Mouse (Mus musculus): ENCODE measurements around the gene Epc2. TPM values are rescaled to one million over a fixed set of nuclear protein-coding genes. Genes with fewer than 3 reads are reported as not detected.
"Not testable (repeated sequence)": the region's sequence is repeated elsewhere in the genome, so short reads cannot be mapped to it uniquely, and the experiment has no call there.

Epc2 gene
- total RNA-seq, 2 experiments from 2014 or later, result 48.5 to 49.4 TPM

GRCm38 (mm10) chr2:49471641-49472355, 20.5 kb downstream of the Epc2 start:
- no peak for DNase-seq (ENCODE audit: extremely low spot score in 1 of 2, low spot score in 1 of 2)

- no peak for DNase-seq (ENCODE audit: extremely low spot score in 1 of 2, low spot score in 1 of 2)
Observed at GRCm38 (mm10) chr2:49472443-49472842, 21.2 kb downstream of the Epc2 start.

GRCm38 (mm10) chr2:49482146-49482545, 30.9 kb downstream of the Epc2 start:
- no peak for DNase-seq (ENCODE audit: extremely low spot score in 1 of 2, low spot score in 1 of 2)

GRCm38 (mm10) chr2:49483382-49483781, 32.1 kb downstream of the Epc2 start:
- DNase-seq (ENCODE audit: extremely low spot score in 1 of 2, low spot score in 1 of 2), result no peak

GRCm38 (mm10) chr2:49501435-49501834, 50.1 kb downstream of the Epc2 start:
- no peak for DNase-seq (ENCODE audit: extremely low spot score in 1 of 2, low spot score in 1 of 2)

- DNase-seq (ENCODE audit: extremely low spot score in 1 of 2, low spot score in 1 of 2), result no peak
Observed at GRCm38 (mm10) chr2:49503596-49503995, 52.3 kb downstream of the Epc2 start.

- not testable (repeated sequence) for DNase-seq (ENCODE audit: extremely low spot score in 1 of 2, low spot score in 1 of 2)
Observed at GRCm38 (mm10) chr2:49505151-49505550, 53.9 kb downstream of the Epc2 start.

GRCm38 (mm10) chr2:49510832-49511231, 59.5 kb downstream of the Epc2 start:
- no peak for DNase-seq (ENCODE audit: extremely low spot score in 1 of 2, low spot score in 1 of 2)

- DNase-seq (ENCODE audit: extremely low spot score in 1 of 2, low spot score in 1 of 2), result no peak
Observed at GRCm38 (mm10) chr2:49516011-49516410, 64.7 kb downstream of the Epc2 start.

GRCm38 (mm10) chr2:49520409-49520808, 69.1 kb downstream of the Epc2 start:
- DNase-seq (ENCODE audit: extremely low spot score in 1 of 2, low spot score in 1 of 2), result no peak

GRCm38 (mm10) chr2:49520989-49521388, 69.7 kb downstream of the Epc2 start:
- no peak for DNase-seq (ENCODE audit: extremely low spot score in 1 of 2, low spot score in 1 of 2)

GRCm38 (mm10) chr2:49521564-49521963, 70.3 kb downstream of the Epc2 start:
- no peak for DNase-seq (ENCODE audit: extremely low spot score in 1 of 2, low spot score in 1 of 2)

GRCm38 (mm10) chr2:49522578-49522977, 71.3 kb downstream of the Epc2 start:
- no peak for DNase-seq (ENCODE audit: extremely low spot score in 1 of 2, low spot score in 1 of 2)

- DNase-seq (ENCODE audit: extremely low spot score in 1 of 2, low spot score in 1 of 2), result no peak
Observed at GRCm38 (mm10) chr2:49537147-49537546, 85.9 kb downstream of the Epc2 start.

- no peak for DNase-seq (ENCODE audit: extremely low spot score in 1 of 2, low spot score in 1 of 2)
Observed at GRCm38 (mm10) chr2:49538056-49538455, 86.8 kb downstream of the Epc2 start.

- DNase-seq (ENCODE audit: extremely low spot score in 1 of 2, low spot score in 1 of 2), result no peak
Observed at GRCm38 (mm10) chr2:49539745-49540144, 88.5 kb downstream of the Epc2 start.

GRCm38 (mm10) chr2:49547813-49548212, 96.5 kb downstream of the Epc2 start:
- DNase-seq (ENCODE audit: extremely low spot score in 1 of 2, low spot score in 1 of 2), result no peak

- DNase-seq (ENCODE audit: extremely low spot score in 1 of 2, low spot score in 1 of 2), result no peak
Observed at GRCm38 (mm10) chr2:49548492-49548891, 97.2 kb downstream of the Epc2 start.

- DNase-seq (ENCODE audit: extremely low spot score in 1 of 2, low spot score in 1 of 2), result no peak
Observed at GRCm38 (mm10) chr2:49553096-49553495, 101.8 kb downstream of the Epc2 start.

GRCm38 (mm10) chr2:49557339-49557738, 106.1 kb downstream of the Epc2 start:
- no peak for DNase-seq (ENCODE audit: extremely low spot score in 1 of 2, low spot score in 1 of 2)

GRCm38 (mm10) chr2:49558361-49558760, 107.1 kb downstream of the Epc2 start:
- no peak for DNase-seq (ENCODE audit: extremely low spot score in 1 of 2, low spot score in 1 of 2)

- no peak for DNase-seq (ENCODE audit: extremely low spot score in 1 of 2, low spot score in 1 of 2)
Observed at GRCm38 (mm10) chr2:49562688-49563350, 111.5 kb downstream of the Epc2 start.
